Mouse (Mus musculus): ENCODE results near the gene Hist2h4.
"Not testable (repeated sequence)": the region's sequence is repeated elsewhere in the genome, so short reads cannot be mapped to it uniquely, and the experiment has no call there.

DNA sequence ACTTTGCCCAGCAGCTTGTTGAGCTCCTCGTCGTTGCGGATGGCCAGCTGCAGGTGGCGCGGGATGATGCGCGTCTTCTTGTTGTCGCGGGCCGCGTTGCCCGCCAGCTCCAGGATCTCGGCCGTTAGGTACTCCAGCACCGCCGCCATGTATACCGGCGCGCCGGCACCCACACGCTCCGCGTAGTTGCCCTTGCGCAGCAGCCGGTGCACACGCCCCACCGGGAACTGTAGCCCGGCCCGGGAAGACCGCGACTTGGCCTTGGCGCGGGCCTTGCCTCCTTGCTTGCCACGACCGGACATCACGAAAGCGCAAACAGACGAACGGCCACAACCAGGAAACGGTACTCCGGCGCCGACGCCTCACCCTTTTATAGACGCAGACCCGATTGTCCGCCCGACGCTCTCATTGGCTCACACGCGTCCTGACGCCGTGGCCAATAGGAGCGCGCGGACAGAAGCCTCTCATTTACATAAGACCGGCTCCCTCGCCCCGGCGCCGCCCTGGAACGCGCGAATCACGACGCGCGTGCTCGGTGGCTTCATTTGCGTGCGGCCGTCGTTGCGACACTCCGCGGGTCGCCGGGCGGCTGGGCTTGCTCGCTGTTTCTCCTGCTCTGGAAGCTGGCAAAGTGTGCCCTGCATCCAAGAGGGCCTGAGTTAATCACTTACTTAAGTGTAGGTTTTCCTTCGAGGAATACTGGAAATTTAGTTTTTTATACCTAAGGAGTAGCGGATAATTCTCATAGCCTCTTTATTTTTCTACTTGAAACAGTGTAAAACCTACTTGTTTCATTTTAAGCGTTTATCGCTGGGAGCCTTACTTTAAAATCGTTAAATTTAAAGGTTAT lies 22.9 kb downstream of the Hist2h4 start, which contains the start of gene Hist2h2aa2:
- not testable (repeated sequence) for TF ChIP-seq CTCF (IDR thresholded peaks at IDR 0.05; ENCODE audit: low read depth, low read length); POLR2A (IDR thresholded peaks at IDR 0.05; ENCODE audit: borderline replicate concordance, low read depth, low read length)
